Mouse (Mus musculus): ENCODE data around the gene Sh2d7. TPM values are rescaled to one million over a fixed set of nuclear protein-coding genes. Genes with fewer than 3 reads are reported as not detected.
"Not testable (repeated sequence)": the region's sequence is repeated elsewhere in the genome, so short reads cannot be mapped to it uniquely, and the experiment has no call there.

Gene Sh2d7
- polyA plus RNA-seq, 1 experiment, result not detected

- H3K9me3 ChIP-seq, result no peaks in the 10 kb centered on the region
- no peak overlapping the region for H3K4me3 ChIP-seq (replicated peaks)
- peaks cover 26% of the 10 kb centered on the region for H3K27me3 ChIP-seq (replicated peaks)
- no peak for TF ChIP-seq GATA1 (IDR thresholded peaks at IDR 0.05; ENCODE audit: borderline replicate concordance, low read length)
- TF ChIP-seq FLI1 (IDR thresholded peaks at IDR 0.05; ENCODE audit: low read length), result no peak
- H3K36me3 ChIP-seq (replicated peaks; ENCODE audit: low read length), result no peaks in the 10 kb centered on the region
- peaks cover 20% of the 10 kb centered on the region for H3K4me1 ChIP-seq
Observed at GRCm38 (mm10) chr9:54560831-54561601, 22.2 kb downstream of the Sh2d7 start.

GRCm38 (mm10) chr9:54566958-54567357 is 28.2 kb downstream of the Sh2d7 start:
- H3K36me3 ChIP-seq (replicated peaks; ENCODE audit: low read length), result no peaks in the 10 kb centered on the region
- H3K4me1 ChIP-seq, result 0 out of 2 replicates have a peak, but pooled peaks cover 6% of the 10 kb centered on the region
- no peak for TF ChIP-seq FLI1 (IDR thresholded peaks at IDR 0.05; ENCODE audit: low read length)
- no peak for TF ChIP-seq GATA1 (IDR thresholded peaks at IDR 0.05; ENCODE audit: borderline replicate concordance, low read length)
- H3K27me3 ChIP-seq (replicated peaks), result peaks cover 7% of the 10 kb centered on the region
- no peaks in the 10 kb centered on the region for H3K9me3 ChIP-seq
- H3K4me3 ChIP-seq (replicated peaks), result no peak overlapping the region

DNA sequence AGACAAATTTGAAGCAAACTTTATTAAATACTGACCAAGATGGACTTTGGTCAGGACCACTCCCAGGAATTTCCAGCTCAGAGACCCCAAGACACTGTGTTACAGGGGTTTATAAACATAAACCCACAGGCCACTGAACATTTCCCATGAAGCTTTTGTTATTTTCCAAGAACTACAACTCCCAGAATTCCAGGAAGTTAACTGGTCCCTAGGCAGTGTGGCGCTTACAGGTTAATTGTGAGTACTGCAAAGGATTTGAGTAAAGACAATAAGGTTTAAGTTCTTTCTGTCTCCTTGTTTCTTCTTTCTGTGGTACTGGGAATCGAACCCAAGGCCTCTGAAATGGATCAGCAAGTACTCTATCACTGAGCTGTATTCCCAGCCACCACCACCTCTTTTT is 29.9 kb downstream of the Sh2d7 start:
- no peaks in the 10 kb centered on the region for H3K36me3 ChIP-seq (replicated peaks; ENCODE audit: low read length)
- TF ChIP-seq GATA1 (IDR thresholded peaks at IDR 0.05; ENCODE audit: borderline replicate concordance, low read length), result no peak
- no peak for TF ChIP-seq FLI1 (IDR thresholded peaks at IDR 0.05; ENCODE audit: low read length)
- H3K27me3 ChIP-seq (replicated peaks), result peaks cover 3% of the 10 kb centered on the region
- H3K9me3 ChIP-seq, result no peaks in the 10 kb centered on the region
- 0 out of 2 replicates have a peak, but pooled peaks cover 6% of the 10 kb centered on the region for H3K4me1 ChIP-seq
- H3K4me3 ChIP-seq (replicated peaks), result no peak overlapping the region

DNA sequence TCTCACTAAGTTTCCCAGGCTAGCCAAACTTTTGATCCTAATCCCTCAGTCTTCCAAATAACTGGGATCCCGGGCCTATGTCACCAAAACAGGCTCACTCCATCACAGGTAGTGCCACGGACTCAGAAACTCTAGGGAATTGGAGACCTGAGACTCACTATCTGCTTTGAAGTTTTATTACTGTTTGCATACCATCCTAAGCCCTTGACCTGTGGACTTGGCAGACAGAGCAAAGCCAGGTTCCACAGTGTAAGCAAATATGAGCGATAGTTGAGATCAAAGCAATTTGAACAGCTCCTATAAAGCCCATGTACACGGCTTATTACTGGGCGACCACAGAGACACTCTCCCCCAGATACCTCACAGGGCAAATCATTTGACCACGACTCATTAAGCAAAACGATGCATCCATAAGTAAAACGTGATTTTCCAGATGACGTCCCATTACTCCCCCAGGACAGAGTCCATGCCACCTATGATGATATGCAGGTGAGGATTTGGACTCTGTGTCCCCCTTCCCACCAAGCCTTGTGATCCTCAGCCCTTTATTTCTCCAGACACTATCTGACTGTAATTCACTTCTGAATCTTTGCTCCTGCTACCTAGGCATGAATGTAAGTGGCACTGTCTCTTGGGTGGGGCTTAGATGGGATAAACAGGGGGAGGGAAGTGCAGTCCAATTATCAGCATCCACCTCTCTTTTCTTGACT is 32.5 kb downstream of the Sh2d7 start:
- Histone ChIP-seq H3K4me1 (no peaks in the 10 kb centered on the region), H3K9me3 (no peaks in the 10 kb centered on the region)
- TF ChIP-seq FLI1 (IDR thresholded peaks at IDR 0.05; ENCODE audit: low read length) (no peak), GATA1 (IDR thresholded peaks at IDR 0.05; ENCODE audit: borderline replicate concordance, low read length) (no peak)

GRCm38 (mm10) chr9:54583712-54584111 is 44.9 kb downstream of the Sh2d7 start:
- TF ChIP-seq GATA1 (IDR thresholded peaks at IDR 0.05; ENCODE audit: borderline replicate concordance, low read length) (no peak), FLI1 (IDR thresholded peaks at IDR 0.05; ENCODE audit: low read length) (no peak)
- Histone ChIP-seq H3K9me3 (peaks cover 3% of the 10 kb centered on the region), H3K27me3 (replicated peaks) (peaks cover 3% of the 10 kb centered on the region), H3K4me3 (replicated peaks) (no peak overlapping the region), H3K4me1 (peaks cover 26% of the 10 kb centered on the region), H3K36me3 (replicated peaks; ENCODE audit: low read length) (peaks cover 4% of the 10 kb centered on the region)

More for the DNA sequence above, 32.5 kb downstream of the Sh2d7 start:
- peaks cover 3% of the 10 kb centered on the region for H3K27me3 ChIP-seq (replicated peaks)
- no peaks in the 10 kb centered on the region for H3K36me3 ChIP-seq (replicated peaks; ENCODE audit: low read length)
- no peak overlapping the region for H3K4me3 ChIP-seq (replicated peaks)

DNA sequence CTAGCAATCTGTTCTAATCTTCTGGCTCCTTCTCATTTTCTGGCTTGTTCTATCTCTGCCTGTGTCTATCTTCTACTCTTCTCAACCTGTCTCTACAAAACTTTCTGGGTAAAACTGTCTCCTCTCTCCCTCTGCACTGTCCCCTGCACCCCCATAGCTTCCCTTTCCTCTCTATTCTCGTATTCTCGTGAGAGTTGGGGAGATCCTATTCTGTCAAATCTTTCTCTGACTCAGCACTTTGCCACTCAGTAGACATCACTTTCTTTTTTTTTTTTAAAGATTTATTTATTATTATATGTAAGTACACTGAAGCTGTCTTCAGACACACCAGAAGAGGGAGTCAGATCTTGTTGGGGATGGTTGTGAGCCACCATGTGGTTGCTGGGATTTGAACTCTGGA is 45.3 kb downstream of the Sh2d7 start:
- peaks cover 27% of the 10 kb centered on the region for H3K4me1 ChIP-seq
- not testable (repeated sequence) for H3K9me3 ChIP-seq; H3K27me3 ChIP-seq (replicated peaks); H3K4me3 ChIP-seq (replicated peaks); H3K36me3 ChIP-seq (replicated peaks; ENCODE audit: low read length)

DNA sequence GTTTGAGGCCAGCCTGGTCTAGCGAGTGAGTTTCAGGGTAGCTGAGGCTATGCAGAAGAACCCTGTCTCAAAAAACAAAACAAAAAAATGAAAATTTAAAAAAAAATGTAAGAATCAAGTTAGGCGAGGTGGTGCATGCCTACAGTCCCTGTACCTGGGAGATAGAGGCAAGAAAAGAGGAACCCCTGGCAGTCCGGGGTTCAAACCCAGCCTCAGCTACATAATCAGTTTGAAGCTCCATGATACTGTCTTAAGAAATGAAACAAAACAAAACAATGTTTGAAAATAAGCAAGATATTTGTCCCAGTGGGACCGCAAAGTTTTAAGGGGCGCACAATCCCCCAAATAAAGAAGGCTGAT is 47.0 kb downstream of the Sh2d7 start:
- TF ChIP-seq GATA1 (IDR thresholded peaks at IDR 0.05; ENCODE audit: borderline replicate concordance, low read length) (no peak), FLI1 (IDR thresholded peaks at IDR 0.05; ENCODE audit: low read length) (no peak)
- H3K9me3 ChIP-seq, result no peaks in the 10 kb centered on the region
- peaks cover 27% of the 10 kb centered on the region for H3K4me1 ChIP-seq
- H3K4me3 ChIP-seq (replicated peaks), result peak overlapping the region; percentile 99
- peaks cover 23% of the 10 kb centered on the region for H3K36me3 ChIP-seq (replicated peaks; ENCODE audit: low read length)
- no peaks in the 10 kb centered on the region for H3K27me3 ChIP-seq (replicated peaks)

DNA sequence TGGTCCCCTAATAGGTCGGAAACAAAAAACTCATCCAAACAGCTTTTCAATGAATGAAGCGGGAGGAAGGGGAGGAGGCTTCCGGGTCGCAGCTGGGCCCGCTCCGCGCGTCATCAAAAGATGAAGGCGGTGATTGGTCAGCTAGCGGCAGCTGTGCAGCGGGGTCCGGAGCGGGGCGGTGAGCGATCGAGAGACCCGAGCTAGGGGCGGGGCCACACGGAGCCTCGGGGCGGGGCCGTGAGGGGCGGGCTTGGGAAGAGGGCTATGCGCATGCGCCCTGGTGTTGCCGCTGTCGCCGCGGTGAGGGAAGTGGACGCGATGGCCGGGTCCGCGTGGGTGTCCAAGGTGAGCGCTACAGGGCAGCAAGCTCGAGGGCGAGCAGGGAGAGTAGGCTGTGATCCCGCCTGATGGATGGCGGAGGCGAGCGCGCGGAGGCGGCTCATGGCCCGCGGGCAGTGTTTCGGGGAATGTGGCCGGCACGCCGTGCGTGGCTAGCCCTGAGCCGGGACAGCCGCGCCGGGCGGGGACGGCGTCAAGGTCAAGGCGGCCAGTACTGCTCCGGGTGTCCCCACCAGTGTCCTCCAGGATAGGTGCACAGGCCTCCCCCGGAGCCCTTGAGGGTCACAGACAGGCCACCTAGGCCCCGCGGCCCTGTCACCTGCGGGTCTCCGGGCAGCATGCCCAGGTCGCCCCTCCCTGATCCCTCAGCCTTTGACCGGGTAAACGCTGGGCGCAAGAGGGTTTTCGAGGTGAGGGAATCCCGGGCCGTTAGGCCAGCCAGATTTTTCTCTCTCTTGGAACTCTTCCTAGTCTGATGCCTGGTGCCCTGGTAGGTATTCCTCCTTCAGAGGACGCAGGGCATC is 47.6 kb downstream of the Sh2d7 start, which contains the start of gene Idh3a:
Gene Idh3a, plus strand, starts transcription at position 136 of the 863 bp plus-strand sequence.
- Histone ChIP-seq H3K4me3 (replicated peaks) (peak within 1 kb of the TSS; percentile 99), H3K36me3 (replicated peaks; ENCODE audit: low read length) (peaks cover 27% of the 10 kb centered on the region), H3K9me3 (no peaks in the 10 kb centered on the region), H3K4me1 (peaks cover 27% of the 10 kb centered on the region), H3K27me3 (replicated peaks) (no peaks in the 10 kb centered on the region)
- TF ChIP-seq GATA1 (IDR thresholded peaks at IDR 0.05; ENCODE audit: borderline replicate concordance, low read length) (no peak), FLI1 (IDR thresholded peaks at IDR 0.05; ENCODE audit: low read length) (no peak)

DNA sequence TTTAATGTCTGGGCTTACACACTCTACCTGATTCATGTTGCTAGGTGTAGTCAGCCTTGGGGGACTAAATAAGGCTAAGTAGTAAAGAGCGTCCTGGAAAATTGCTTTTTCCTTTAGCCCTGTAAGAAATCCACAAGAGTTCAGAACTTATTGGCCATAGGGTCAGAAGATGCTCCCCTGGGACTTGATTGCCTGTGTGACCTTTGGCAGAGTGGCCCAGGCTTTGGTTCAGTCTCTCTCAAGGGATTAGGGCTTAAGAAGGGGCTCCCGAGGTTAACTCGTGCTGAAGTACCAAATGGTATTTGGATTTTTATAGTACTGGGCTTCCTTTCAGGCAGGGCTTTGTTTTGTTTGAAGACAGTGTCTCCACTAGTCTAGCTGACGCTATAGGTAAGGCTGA is 49.1 kb downstream of the Sh2d7 start:
- Histone ChIP-seq H3K27me3 (replicated peaks) (no peaks in the 10 kb centered on the region), H3K36me3 (replicated peaks; ENCODE audit: low read length) (peaks cover 42% of the 10 kb centered on the region), H3K4me1 (peaks cover 27% of the 10 kb centered on the region), H3K4me3 (replicated peaks) (no peak overlapping the region), H3K9me3 (no peaks in the 10 kb centered on the region)
- TF ChIP-seq FLI1 (IDR thresholded peaks at IDR 0.05; ENCODE audit: low read length) (no peak), GATA1 (IDR thresholded peaks at IDR 0.05; ENCODE audit: borderline replicate concordance, low read length) (no peak)

GRCm38 (mm10) chr9:54593652-54594051 is 54.9 kb downstream of the Sh2d7 start:
- H3K4me1 ChIP-seq; H3K9me3 ChIP-seq; H3K4me3 ChIP-seq (replicated peaks); H3K27me3 ChIP-seq (replicated peaks): not testable (repeated sequence)
- H3K36me3 ChIP-seq (replicated peaks; ENCODE audit: low read length), result peaks cover 96% of the 10 kb centered on the region

Other genes starting within 250 kb of the Sh2d7 start
- gene Dmxl2, start 37.4 kb upstream of the Sh2d7 start, polyA plus RNA-seq (2012; ENCODE audit: insufficient read depth, low replicate concordance), result 0.69 and 0.80 TPM in 2 replicates
- 6.0 TPM in 1 of 2 replicates, not detected in the other for gene Cib2, start 21.2 kb downstream of the Sh2d7 start, polyA plus RNA-seq (2012; ENCODE audit: insufficient read depth, low replicate concordance)
- gene Idh3a, start 47.4 kb downstream of the Sh2d7 start, polyA plus RNA-seq (2012; ENCODE audit: insufficient read depth, low replicate concordance), result 7.2 and 14.4 TPM in 2 replicates
- gene Acsbg1, start 122.9 kb downstream of the Sh2d7 start, polyA plus RNA-seq (2012; ENCODE audit: insufficient read depth, low replicate concordance), result 1.8 TPM in 1 of 2 replicates, not detected in the other
- gene Dnaja4, start 159.9 kb downstream of the Sh2d7 start, polyA plus RNA-seq (2012; ENCODE audit: insufficient read depth, low replicate concordance), result 0.46 TPM in 1 of 2 replicates, not detected in the other
- 10.7 and 17.7 TPM in 2 replicates for gene Wdr61, start 195.5 kb downstream of the Sh2d7 start, polyA plus RNA-seq (2012; ENCODE audit: insufficient read depth, low replicate concordance)
- not detected in 2 replicates for gene Crabp1, start 225.8 kb downstream of the Sh2d7 start, polyA plus RNA-seq (2012; ENCODE audit: insufficient read depth, low replicate concordance)